Mouse (Mus musculus): ENCODE measurements around the gene Mms22l. TPM values are rescaled to one million over a fixed set of nuclear protein-coding genes. Genes with fewer than 3 reads are reported as not detected.
"Not testable (repeated sequence)": the region's sequence is repeated elsewhere in the genome, so short reads cannot be mapped to it uniquely, and the experiment has no call there.

The Mms22l gene
- 34.1 and 35.5 TPM in 2 replicates for polyA plus RNA-seq (2015; fragmentation: Nextera tagmentation; extraction: Ambion mirVana)

DNA sequence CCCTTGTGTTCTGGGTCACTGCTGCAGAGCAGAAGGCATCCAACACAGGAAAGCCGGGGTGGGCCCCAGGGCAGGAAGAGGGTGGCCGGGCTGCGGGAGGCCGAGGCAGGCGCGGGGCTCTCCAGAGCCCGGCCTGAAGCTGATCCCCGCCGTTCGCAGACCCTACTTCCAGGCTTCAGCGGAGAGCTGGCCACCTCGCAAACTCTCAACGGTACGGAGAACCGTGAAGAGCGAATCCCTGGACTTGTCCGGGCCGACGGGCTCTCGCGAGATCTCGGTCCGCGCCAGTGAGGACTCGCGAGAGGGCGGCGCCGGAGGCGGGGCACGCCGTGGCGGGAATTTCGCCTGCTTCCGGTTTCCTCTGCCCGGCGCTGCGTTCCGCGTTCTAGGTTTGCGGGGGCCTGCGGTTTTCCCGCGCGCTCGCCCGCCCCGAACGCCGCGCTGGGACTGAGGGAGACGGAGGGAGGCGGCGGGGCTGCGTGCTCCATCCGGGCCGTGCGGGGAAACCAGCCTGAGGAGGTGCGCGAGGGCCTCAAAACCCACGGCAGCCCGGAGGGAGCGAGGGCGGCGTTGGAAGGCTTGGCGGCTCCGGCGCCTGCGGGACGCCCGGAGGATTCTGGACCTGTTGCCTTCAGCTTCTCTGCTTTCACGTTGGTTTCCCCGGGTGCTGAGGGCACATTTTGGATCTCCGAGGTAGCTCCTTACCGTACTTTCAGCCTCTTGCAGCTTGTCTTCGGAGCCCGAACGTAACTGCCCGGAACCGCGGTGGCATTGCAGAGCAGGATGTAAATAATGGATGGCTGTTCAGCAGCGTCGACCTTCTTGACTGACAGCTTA, at the start of gene Mms22l:
TSS of gene Mms22l (plus strand) at position 336 of the 837 bp plus-strand sequence.
- H3K27me3 ChIP-seq = no peaks in the 10 kb centered on the region
- peak within 1 kb of the TSS; percentile 62 for H3K4me2 ChIP-seq
- peaks cover 10% of the 10 kb centered on the region for H3K4me1 ChIP-seq
- H3K36me3 ChIP-seq (ENCODE audit: poor library complexity, severe bottlenecking) = peaks cover 8% of the 10 kb centered on the region
- peak within 1 kb of the TSS; percentile 94 for H3K27ac ChIP-seq
- peak; percentile 100 for ATAC-seq
- WGBS = under 1% methylated on average over 77 of the region's 83 CpGs
- no peaks in the 10 kb centered on the region for H3K9me3 ChIP-seq (replicated peaks)
- peak within 1 kb of the TSS; percentile 92 for H3K9ac ChIP-seq
- H3K4me3 ChIP-seq = peak within 1 kb of the TSS; percentile 92

DNA sequence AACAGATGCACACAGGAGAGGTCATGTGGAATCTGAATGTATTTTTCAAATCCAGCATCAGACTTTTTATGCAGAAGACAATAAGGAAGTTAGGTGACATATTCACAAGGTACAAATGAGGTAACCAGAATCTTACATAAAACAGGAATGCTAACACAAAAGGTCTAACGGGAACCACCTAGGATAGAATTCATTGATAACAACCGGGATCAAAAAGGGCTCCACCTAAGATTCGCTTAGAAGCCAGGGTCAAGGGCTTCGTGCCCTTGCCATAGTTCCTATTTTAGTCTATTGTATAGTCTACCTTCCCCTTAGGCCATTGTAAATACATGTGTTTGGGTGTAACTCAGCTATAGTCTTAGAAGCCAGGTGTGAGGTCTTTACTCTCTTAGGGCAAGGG, 12.2 kb upstream of the Mms22l start:
- not testable (repeated sequence) for ATAC-seq; H3K4me2 ChIP-seq; H3K4me3 ChIP-seq; H3K4me1 ChIP-seq; H3K9ac ChIP-seq; H3K27me3 ChIP-seq; H3K36me3 ChIP-seq (ENCODE audit: poor library complexity, severe bottlenecking); H3K9me3 ChIP-seq (replicated peaks); H3K27ac ChIP-seq
- WGBS = 91% methylated on average over 4 of the region's 4 CpGs

DNA sequence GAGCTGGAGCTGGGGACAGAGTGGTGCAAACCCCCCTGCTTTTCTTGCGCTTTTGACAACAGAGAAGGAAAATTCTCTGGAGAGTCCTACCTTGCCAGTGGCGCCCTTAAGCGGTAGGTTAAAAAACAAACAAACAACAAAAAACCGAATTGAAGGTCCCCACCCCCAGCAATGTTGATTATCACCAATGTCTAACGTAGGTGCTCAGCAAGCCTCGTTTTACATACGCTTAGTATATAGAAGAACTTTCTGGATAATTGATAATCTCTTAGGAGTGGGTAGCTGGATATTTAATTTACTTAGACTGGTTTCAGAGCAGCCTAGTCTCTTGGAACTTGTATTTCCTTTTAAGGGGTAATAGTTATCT, 685 bp downstream of the Mms22l start:
- H3K9me3 ChIP-seq (replicated peaks) = no peaks in the 10 kb centered on the region
- no peaks in the 10 kb centered on the region for H3K27me3 ChIP-seq
- peaks cover 8% of the 10 kb centered on the region for H3K36me3 ChIP-seq (ENCODE audit: poor library complexity, severe bottlenecking)
- peak overlapping the region; percentile 92 for H3K4me3 ChIP-seq
- H3K4me2 ChIP-seq = peak overlapping the region; percentile 62
- peaks cover 10% of the 10 kb centered on the region for H3K4me1 ChIP-seq
- no peak for ATAC-seq
- peak overlapping the region; percentile 94; the same call in 1 of the 2 replicates for H3K27ac ChIP-seq
- 2% methylated on average over 7 of the region's 7 CpGs for WGBS
- H3K9ac ChIP-seq = peak overlapping the region; percentile 92

DNA sequence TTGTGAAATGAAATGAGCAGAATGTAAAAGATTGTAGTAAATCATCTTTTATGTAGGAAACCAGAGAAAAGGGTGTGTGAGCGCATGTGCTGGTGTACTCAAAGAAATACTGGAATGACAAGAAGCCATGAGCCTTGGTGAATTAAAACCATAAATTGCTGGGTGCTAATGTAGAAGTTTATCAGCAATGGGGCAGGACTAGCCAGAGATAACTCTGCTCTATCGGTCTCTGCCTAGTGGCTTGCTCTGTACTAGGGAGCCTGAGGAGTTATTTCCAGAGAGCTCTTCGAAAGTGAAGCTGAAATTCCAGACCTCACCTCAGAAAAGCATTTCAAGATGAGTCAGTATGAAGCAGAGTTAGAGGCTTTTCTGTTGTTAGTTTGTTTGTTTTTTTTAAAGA, 12.9 kb downstream of the Mms22l start:
- no peaks in the 10 kb centered on the region for H3K4me1 ChIP-seq
- H3K36me3 ChIP-seq (ENCODE audit: poor library complexity, severe bottlenecking) = peaks cover 49% of the 10 kb centered on the region
- no peaks in the 10 kb centered on the region for H3K27me3 ChIP-seq
- no peak overlapping the region for H3K4me3 ChIP-seq
- 95% methylated on average over 3 of the region's 3 CpGs for WGBS
- no peak overlapping the region for H3K9ac ChIP-seq
- H3K27ac ChIP-seq = no peak overlapping the region
- H3K4me2 ChIP-seq = no peak overlapping the region
- no peak for ATAC-seq
- H3K9me3 ChIP-seq (replicated peaks) = no peaks in the 10 kb centered on the region

DNA sequence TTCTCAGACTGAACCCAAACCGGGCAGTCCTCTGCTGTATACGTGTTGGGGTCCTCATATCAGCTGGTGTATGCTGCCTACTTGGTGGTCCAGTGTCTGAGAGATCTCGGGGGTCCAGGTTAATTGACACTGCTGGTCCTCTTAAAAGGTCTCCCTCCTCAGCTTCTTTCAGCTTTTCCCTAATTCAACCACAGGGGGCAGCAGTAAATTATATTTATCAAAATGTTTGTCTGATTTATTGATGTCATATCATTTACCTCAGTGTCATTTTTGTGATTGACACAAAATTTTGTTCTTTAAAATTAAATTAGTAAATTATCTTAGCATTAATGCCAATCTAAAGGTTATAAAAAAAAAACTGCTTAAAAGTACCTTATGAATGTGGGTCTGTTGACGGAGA, 40.7 kb downstream of the Mms22l start:
- 76% methylated on average over 4 of the region's 4 CpGs for WGBS
- H3K9ac ChIP-seq = no peak overlapping the region
- ATAC-seq = no peak
- H3K4me3 ChIP-seq = no peak overlapping the region
- H3K27ac ChIP-seq = no peak overlapping the region
- peaks cover 15% of the 10 kb centered on the region for H3K36me3 ChIP-seq (ENCODE audit: poor library complexity, severe bottlenecking)
- no peaks in the 10 kb centered on the region for H3K9me3 ChIP-seq (replicated peaks)
- H3K4me2 ChIP-seq = no peak overlapping the region
- no peaks in the 10 kb centered on the region for H3K4me1 ChIP-seq
- no peaks in the 10 kb centered on the region for H3K27me3 ChIP-seq

DNA sequence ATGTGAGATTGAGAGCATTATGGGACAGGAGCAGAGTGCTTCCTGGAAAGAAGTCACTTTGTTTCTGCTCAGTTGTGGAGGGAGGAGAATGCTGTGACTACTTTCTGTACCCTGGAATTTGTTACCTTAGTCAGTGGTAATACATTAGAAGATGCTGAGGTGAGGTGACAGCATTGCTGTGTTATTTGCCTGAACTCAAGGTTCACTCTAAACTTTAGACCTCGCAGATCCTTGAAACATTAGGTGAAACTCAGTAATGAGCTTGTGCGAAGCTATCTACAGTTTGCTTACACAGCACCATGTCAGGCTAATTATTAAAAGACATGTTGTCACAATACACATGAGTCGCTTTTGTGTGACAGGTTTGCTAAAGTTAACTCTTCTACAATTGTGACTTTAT, 47.2 kb downstream of the Mms22l start:
- Histone ChIP-seq H3K4me3 (no peak overlapping the region), H3K9ac (no peak overlapping the region), H3K27ac (no peak overlapping the region), H3K36me3 (ENCODE audit: poor library complexity, severe bottlenecking) (no peaks in the 10 kb centered on the region), H3K4me2 (no peak overlapping the region), H3K27me3 (no peaks in the 10 kb centered on the region), H3K4me1 (peaks cover 18% of the 10 kb centered on the region), H3K9me3 (replicated peaks) (no peaks in the 10 kb centered on the region)
- WGBS = 60% methylated on average over 3 of the region's 3 CpGs
- ATAC-seq = no peak

DNA sequence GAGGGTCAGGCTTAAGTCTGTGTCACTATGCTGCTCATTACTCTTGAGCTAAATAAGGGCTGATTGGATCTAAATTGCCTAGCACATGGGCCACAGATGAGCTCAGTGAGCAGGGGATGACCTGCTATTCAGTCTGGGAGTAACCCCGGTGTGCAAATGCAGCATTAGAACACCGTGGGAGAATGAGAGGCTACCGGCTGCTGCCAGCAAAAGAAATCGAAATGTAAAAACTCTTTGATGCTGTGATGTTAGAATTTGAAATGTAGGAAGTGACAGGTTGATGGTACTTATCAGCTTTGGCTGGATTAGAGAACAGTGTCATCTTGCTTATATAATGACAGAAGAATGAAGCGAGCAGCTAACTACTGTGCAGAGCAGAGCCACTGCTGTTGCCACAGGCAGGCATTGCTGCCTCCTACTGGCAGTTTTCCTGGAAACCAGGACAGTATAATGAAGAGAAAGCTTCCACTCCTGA, 48.5 kb downstream of the Mms22l start:
- H3K4me1 ChIP-seq = peaks cover 18% of the 10 kb centered on the region
- WGBS = 12% methylated on average over 5 of the region's 5 CpGs
- H3K9ac ChIP-seq = no peak overlapping the region
- H3K4me3 ChIP-seq = no peak overlapping the region
- no peaks in the 10 kb centered on the region for H3K36me3 ChIP-seq (ENCODE audit: poor library complexity, severe bottlenecking)
- no peaks in the 10 kb centered on the region for H3K27me3 ChIP-seq
- H3K27ac ChIP-seq = peak overlapping the region; percentile 78
- no peaks in the 10 kb centered on the region for H3K9me3 ChIP-seq (replicated peaks)
- peak; percentile 96 for ATAC-seq
- H3K4me2 ChIP-seq = peak overlapping the region; percentile 37

DNA sequence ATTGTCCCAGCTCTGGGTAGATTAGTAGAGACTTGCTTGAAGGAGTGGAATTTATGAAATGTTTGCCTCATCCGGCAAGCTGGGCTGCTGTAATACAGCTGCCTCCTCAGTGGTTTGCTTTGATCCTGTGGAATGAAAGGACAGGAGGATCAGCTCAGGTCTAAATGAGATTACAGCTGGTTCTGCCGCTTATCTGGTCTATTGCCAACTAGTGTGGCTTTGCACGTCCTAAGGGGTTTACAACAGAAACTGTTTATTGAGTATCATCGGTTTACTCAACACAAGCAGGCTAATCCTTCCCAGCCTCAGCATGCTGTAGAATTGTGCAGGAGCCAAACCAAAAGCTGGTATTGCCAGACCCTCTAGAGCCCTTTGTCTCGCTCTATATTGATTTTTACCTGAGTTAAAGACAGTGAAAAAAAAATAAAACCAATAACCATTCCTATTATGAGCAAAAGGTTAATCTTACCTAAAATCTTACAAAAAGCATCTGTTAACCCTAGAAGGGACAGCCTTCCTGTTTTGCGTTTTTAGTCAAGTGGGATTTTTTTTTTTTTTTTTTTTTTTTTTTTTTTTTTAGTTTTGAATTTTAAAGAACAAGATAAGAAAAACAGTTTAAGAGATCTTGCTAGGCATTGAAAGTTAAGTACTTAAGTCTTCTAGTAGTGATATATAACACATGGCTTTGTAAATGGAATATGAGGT, 60.0 kb downstream of the Mms22l start:
- 0 out of 2 replicates have a peak, but pooled peaks cover 6% of the 10 kb centered on the region for H3K36me3 ChIP-seq (ENCODE audit: poor library complexity, severe bottlenecking)
- H3K4me1 ChIP-seq = peaks cover 15% of the 10 kb centered on the region
- no peak overlapping the region for H3K27ac ChIP-seq
- H3K27me3 ChIP-seq = no peaks in the 10 kb centered on the region
- peak; percentile 43; the same call in 1 of the 2 replicates for ATAC-seq
- no peak overlapping the region for H3K4me3 ChIP-seq
- H3K4me2 ChIP-seq = no peak overlapping the region
- 0 out of 2 replicates have a peak, but pooled peaks cover 2% of the 10 kb centered on the region for H3K9me3 ChIP-seq (replicated peaks)
- WGBS = 33% methylated on average over 6 of the region's 6 CpGs
- no peak overlapping the region for H3K9ac ChIP-seq

DNA sequence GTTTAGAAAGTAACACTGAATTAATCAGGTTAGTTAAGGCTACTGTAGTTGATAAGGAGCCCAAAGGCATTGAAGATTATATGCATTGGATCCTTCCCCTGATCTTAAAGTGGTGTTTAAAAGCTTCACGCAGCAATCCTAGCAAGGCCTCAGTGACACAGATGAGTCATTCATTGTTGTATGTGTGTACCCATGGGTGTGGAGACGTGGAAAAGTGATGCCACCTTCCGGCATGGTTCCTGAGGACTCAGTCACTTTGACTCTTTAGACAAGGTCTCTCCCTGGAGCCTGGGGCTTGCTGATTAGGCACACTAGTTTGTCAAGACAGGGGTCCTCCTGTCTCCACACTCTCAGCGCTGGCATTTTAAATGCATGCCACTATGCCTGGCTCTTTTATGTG, 60.9 kb downstream of the Mms22l start:
- H3K4me3 ChIP-seq = no peak overlapping the region
- H3K9me3 ChIP-seq (replicated peaks) = no peaks in the 10 kb centered on the region
- peaks cover 15% of the 10 kb centered on the region for H3K4me1 ChIP-seq
- H3K27ac ChIP-seq = no peak overlapping the region
- WGBS = 89% methylated on average over 4 of the region's 4 CpGs
- no peak for ATAC-seq
- H3K9ac ChIP-seq = no peak overlapping the region
- no peak overlapping the region for H3K4me2 ChIP-seq
- H3K36me3 ChIP-seq (ENCODE audit: poor library complexity, severe bottlenecking) = no peaks in the 10 kb centered on the region
- no peaks in the 10 kb centered on the region for H3K27me3 ChIP-seq

DNA sequence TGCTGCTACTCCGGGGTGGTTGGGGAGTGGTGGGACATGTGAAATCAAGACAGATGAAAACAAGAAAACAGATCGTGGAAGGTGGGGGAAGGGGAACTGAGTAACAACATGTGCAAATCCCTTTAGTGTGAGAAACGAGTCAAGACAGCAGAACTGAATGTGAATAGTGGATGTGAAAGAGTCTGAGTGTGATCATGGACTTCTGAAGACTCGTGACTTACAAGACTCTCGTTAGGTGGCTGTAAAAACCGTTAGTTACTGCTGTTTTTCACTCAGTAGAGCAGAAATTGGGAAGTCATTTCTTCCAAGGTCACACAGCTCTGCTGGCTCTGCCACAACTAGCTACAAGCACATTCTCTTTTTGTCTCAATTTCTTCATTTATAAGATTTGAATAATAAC, 71.8 kb downstream of the Mms22l start:
- no peak overlapping the region for H3K4me2 ChIP-seq
- no peaks in the 10 kb centered on the region for H3K27me3 ChIP-seq
- no peak overlapping the region for H3K9ac ChIP-seq
- no peak for ATAC-seq
- 0 out of 2 replicates have a peak, but pooled peaks cover 6% of the 10 kb centered on the region for H3K4me1 ChIP-seq
- H3K36me3 ChIP-seq (ENCODE audit: poor library complexity, severe bottlenecking) = no peaks in the 10 kb centered on the region
- H3K9me3 ChIP-seq (replicated peaks) = no peaks in the 10 kb centered on the region
- 38% methylated on average over 6 of the region's 6 CpGs for WGBS
- H3K27ac ChIP-seq = no peak overlapping the region
- no peak overlapping the region for H3K4me3 ChIP-seq

DNA sequence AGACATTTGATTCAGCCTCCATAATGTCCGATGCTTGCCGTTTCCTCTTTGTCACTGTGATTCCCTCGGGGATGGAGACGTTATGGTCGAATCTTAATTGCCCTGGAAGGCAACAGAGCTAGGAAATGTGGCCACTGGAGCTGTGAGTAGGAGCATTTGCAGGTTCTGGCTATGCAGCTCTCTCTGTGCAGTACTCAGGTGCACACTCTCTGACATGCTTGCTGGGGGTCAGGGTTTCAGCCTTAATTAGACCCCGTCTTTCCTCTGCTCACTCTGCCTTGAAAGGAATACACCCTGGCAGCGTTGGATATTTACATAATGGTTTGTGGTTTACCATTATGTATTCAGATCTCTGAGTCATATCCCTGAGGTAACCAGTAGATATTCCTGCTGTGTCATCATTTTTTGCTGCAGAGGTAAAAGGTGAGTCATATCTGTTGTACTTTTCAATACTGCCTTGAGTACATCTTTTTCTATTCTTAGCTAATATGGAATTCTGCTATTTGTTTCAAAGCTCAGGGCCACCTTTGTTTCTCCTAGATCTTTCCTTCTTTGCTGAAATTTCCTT, 72.8 kb downstream of the Mms22l start:
- no peak for ATAC-seq
- H3K27ac ChIP-seq = no peak overlapping the region
- 80% methylated on average over 7 of the region's 7 CpGs for WGBS

DNA sequence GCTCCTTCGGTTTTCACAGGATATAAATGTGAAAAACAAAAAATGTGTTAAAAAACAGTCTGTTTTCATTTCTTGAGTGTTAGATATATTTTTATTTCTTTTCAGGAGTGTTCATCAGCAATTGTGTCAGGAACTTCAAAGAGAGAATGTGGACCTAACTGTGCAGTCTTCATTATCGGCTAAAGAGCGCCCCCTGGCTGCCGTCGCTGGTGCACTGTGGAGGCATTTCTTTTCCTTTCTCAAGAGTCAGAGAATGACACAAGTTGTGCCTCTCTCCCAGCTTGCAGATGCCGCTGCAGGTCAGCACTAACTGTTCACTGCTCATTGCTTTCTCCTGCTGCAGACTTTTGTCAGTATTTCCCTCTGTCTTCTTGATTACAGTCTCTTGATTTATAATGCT, 78.0 kb downstream of the Mms22l start:
- ATAC-seq = peak; percentile 89
- H3K9ac ChIP-seq = no peak overlapping the region
- no peaks in the 10 kb centered on the region for H3K4me1 ChIP-seq
- 17% methylated on average over 6 of the region's 6 CpGs for WGBS
- no peaks in the 10 kb centered on the region for H3K27me3 ChIP-seq
- no peak overlapping the region for H3K4me2 ChIP-seq
- no peak overlapping the region for H3K4me3 ChIP-seq
- peaks cover 14% of the 10 kb centered on the region for H3K36me3 ChIP-seq (ENCODE audit: poor library complexity, severe bottlenecking)
- no peak overlapping the region for H3K27ac ChIP-seq
- H3K9me3 ChIP-seq (replicated peaks) = no peaks in the 10 kb centered on the region

More for the DNA sequence above, 72.8 kb downstream of the Mms22l start:
- no peak overlapping the region for H3K9ac ChIP-seq
- H3K36me3 ChIP-seq (ENCODE audit: poor library complexity, severe bottlenecking) = no peaks in the 10 kb centered on the region
- H3K9me3 ChIP-seq (replicated peaks) = no peaks in the 10 kb centered on the region
- H3K27me3 ChIP-seq = no peaks in the 10 kb centered on the region
- H3K4me3 ChIP-seq = no peak overlapping the region
- no peak overlapping the region for H3K4me2 ChIP-seq
- H3K4me1 ChIP-seq = 0 out of 2 replicates have a peak, but pooled peaks cover 6% of the 10 kb centered on the region
